Mouse (Mus musculus): ENCODE measurements at regions not wholly inside any gene's neighbourhood (a gene's known extent, or its start where the extent isn't known, plus 50 kb on each side); places are given as distances from the start of the nearest gene placed in this dataset.

GRCm38 (mm10) chr3:140182690-140183089 lies 977.2 kb downstream of the Stpg2 start:
- Histone ChIP-seq H3K36me3 (no peaks in the 10 kb centered on the region), H3K4me3 (no peak overlapping the region), H3K4me2 (no peak overlapping the region), H3K27ac (no peak overlapping the region), H3K9ac (no peak overlapping the region), H3K9me3 (no peaks in the 10 kb centered on the region), H3K27me3 (no peaks in the 10 kb centered on the region), H3K4me1 (replicated peaks) (no peaks in the 10 kb centered on the region)
- ATAC-seq (ENCODE audit: low FRiP score) = no peak
- 80% methylated on average over 4 of the region's 4 CpGs for WGBS

- Histone ChIP-seq H3K9me3 (no peaks in the 10 kb centered on the region), H3K9ac (no peak overlapping the region), H3K36me3 (no peaks in the 10 kb centered on the region), H3K4me2 (no peak overlapping the region), H3K4me3 (no peak overlapping the region), H3K27ac (no peak overlapping the region), H3K4me1 (replicated peaks) (no peaks in the 10 kb centered on the region), H3K27me3 (no peaks in the 10 kb centered on the region)
- WGBS = 50% methylated on average over 4 of the region's 4 CpGs
- ATAC-seq (ENCODE audit: low FRiP score) = no peak
These were observed 979.5 kb downstream of the Stpg2 start for GRCm38 (mm10) chr3:140184899-140185525.

GRCm38 (mm10) chr3:140205914-140206313 lies 1000.4 kb downstream of the Stpg2 start:
- ATAC-seq (ENCODE audit: low FRiP score) = no peak
- Histone ChIP-seq H3K9me3 (no peaks in the 10 kb centered on the region), H3K27ac (no peak overlapping the region), H3K4me2 (no peak overlapping the region), H3K4me1 (replicated peaks) (no peaks in the 10 kb centered on the region), H3K36me3 (no peaks in the 10 kb centered on the region), H3K27me3 (no peaks in the 10 kb centered on the region), H3K4me3 (no peak overlapping the region), H3K9ac (no peak overlapping the region)

- no peak for ATAC-seq (ENCODE audit: low FRiP score)
- WGBS = 87% methylated on average over 3 of the region's 3 CpGs
- Histone ChIP-seq H3K9ac (no peak overlapping the region), H3K27ac (no peak overlapping the region), H3K36me3 (no peaks in the 10 kb centered on the region), H3K4me2 (no peak overlapping the region), H3K4me3 (no peak overlapping the region), H3K4me1 (replicated peaks) (no peaks in the 10 kb centered on the region), H3K27me3 (no peaks in the 10 kb centered on the region), H3K9me3 (no peaks in the 10 kb centered on the region)
These were observed 990.7 kb downstream of the Pdha2 start for GRCm38 (mm10) chr3:140221478-140221877.

- no peaks in the 10 kb centered on the region for H3K27me3 ChIP-seq
- no peaks in the 10 kb centered on the region for H3K36me3 ChIP-seq
- H3K27ac ChIP-seq = no peak overlapping the region
- no peaks in the 10 kb centered on the region for H3K9me3 ChIP-seq
- WGBS = 82% methylated on average over 2 of the region's 2 CpGs
- no peak overlapping the region for H3K4me2 ChIP-seq
- no peak overlapping the region for H3K4me3 ChIP-seq
- H3K4me1 ChIP-seq (replicated peaks) = no peaks in the 10 kb centered on the region
- no peak for ATAC-seq (ENCODE audit: low FRiP score)
- no peak overlapping the region for H3K9ac ChIP-seq
These were observed 981.4 kb downstream of the Pdha2 start for GRCm38 (mm10) chr3:140230712-140231111.

GRCm38 (mm10) chr3:140233144-140233543 lies 979.0 kb downstream of the Pdha2 start:
- no peak for ATAC-seq (ENCODE audit: low FRiP score)
- Histone ChIP-seq H3K4me1 (replicated peaks) (no peaks in the 10 kb centered on the region), H3K27ac (no peak overlapping the region), H3K4me3 (no peak overlapping the region), H3K27me3 (no peaks in the 10 kb centered on the region), H3K36me3 (no peaks in the 10 kb centered on the region), H3K4me2 (no peak overlapping the region), H3K9me3 (no peaks in the 10 kb centered on the region), H3K9ac (no peak overlapping the region)
- WGBS = 84% methylated on average over 4 of the region's 4 CpGs

GRCm38 (mm10) chr3:140233809-140234208 lies 978.3 kb downstream of the Pdha2 start:
- no peak overlapping the region for H3K4me2 ChIP-seq
- WGBS = 79% methylated on average over 2 of the region's 2 CpGs
- no peaks in the 10 kb centered on the region for H3K9me3 ChIP-seq
- no peak overlapping the region for H3K9ac ChIP-seq
- H3K36me3 ChIP-seq = no peaks in the 10 kb centered on the region
- no peak overlapping the region for H3K27ac ChIP-seq
- no peaks in the 10 kb centered on the region for H3K4me1 ChIP-seq (replicated peaks)
- no peak for ATAC-seq (ENCODE audit: low FRiP score)
- H3K4me3 ChIP-seq = no peak overlapping the region
- no peaks in the 10 kb centered on the region for H3K27me3 ChIP-seq

GRCm38 (mm10) chr3:140239276-140239675 lies 972.9 kb downstream of the Pdha2 start:
- WGBS = 85% methylated on average over 1 of the region's 1 CpGs
- Histone ChIP-seq H3K4me1 (replicated peaks) (no peaks in the 10 kb centered on the region), H3K27ac (no peak overlapping the region), H3K36me3 (no peaks in the 10 kb centered on the region), H3K9ac (no peak overlapping the region), H3K27me3 (no peaks in the 10 kb centered on the region), H3K9me3 (0 out of 2 replicates have a peak, but pooled peaks cover 3% of the 10 kb centered on the region), H3K4me2 (no peak overlapping the region), H3K4me3 (no peak overlapping the region)
- ATAC-seq (ENCODE audit: low FRiP score) = no peak

Small RNA genes in the stretch of these regions (microRNA-seq; reads per million reads assigned to microRNA genes)
- gene Mir7j = 44.9 reads per million, percentile 40 among the genes with 10 or more reads in this experiment

Measured in hindbrain, embryonic 13.5 days (tissue).